Mouse (Mus musculus): ENCODE measurements around the gene Rad51d.

The Rad51d gene

DNA sequence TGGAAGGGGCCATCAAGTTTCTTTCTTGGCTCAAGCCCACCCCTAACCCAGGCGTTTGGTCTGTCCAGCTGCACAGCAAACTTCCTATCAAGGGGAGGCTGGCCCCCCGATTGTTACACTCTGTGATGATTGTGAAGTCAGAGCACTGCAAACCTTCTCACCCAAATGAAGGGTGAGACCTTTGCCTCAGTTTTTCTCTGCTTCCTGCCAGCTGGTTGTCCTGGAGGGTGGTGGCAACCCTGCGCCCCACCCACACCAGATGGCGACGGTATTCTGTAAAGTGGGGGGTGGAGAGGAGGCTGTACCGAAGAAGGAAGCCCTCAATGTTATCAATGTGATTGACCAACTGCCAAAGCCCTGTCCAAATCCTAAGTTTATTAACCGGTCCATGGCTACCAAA is 1.5 kb upstream of the Rad51d start, which contains the start of gene Fndc8:
TSS of gene Fndc8 (plus strand) at position 189 of the 400 bp plus-strand sequence.
- no peak for DNase-seq (ENCODE audit: low spot score in 2 of 2)

- DNase-seq (ENCODE audit: low spot score in 2 of 2): peak; percentile 32 to 43
Measured at GRCm38 (mm10) chr11:82889524-82890341, 681 bp downstream of the Rad51d start.

- DNase-seq (ENCODE audit: low spot score in 2 of 2): no peak
Measured at GRCm38 (mm10) chr11:82888491-82888946, 1.9 kb downstream of the Rad51d start.

DNA sequence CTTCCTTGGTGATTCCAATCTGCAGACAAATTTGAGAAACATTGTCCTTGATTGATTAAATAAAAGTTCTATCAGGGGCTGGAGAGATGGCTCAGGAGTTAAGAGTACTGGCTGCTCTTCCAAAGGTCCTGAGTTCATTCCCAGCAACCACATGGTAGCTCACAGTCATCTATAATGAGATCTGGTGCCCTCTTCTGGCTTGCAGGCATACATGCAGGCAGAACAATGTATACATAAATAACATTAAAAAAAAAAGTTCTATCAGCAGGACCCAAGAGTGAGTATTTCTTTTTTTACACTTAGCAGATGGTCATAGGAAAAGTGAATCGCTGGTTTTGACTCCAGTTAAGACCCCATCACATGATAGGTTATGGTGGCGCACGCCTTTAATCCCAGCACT is 3.9 kb downstream of the Rad51d start:
- no peak for DNase-seq (ENCODE audit: low spot score in 2 of 2)

- no peak for DNase-seq (ENCODE audit: low spot score in 2 of 2)
Measured at GRCm38 (mm10) chr11:82883180-82883579, 7.2 kb downstream of the Rad51d start.

GRCm38 (mm10) chr11:82877726-82878344 is 12.6 kb downstream of the Rad51d start:
- DNase-seq (ENCODE audit: low spot score in 2 of 2): no peak

GRCm38 (mm10) chr11:82875631-82876030 is 14.8 kb downstream of the Rad51d start:
- no peak for DNase-seq (ENCODE audit: low spot score in 2 of 2)

- DNase-seq (ENCODE audit: low spot score in 2 of 2): no peak
Measured at GRCm38 (mm10) chr11:82874924-82875323, 15.5 kb downstream of the Rad51d start.

- peak; percentile 97 to 99 for DNase-seq (ENCODE audit: low spot score in 2 of 2)
Measured at GRCm38 (mm10) chr11:82871031-82871446, 19.4 kb downstream of the Rad51d start, which contains the start of gene Rffl. Gene Rffl, minus strand, starts transcription at chr11:82871210.

- DNase-seq (ENCODE audit: low spot score in 2 of 2): peak; percentile 78
Measured at GRCm38 (mm10) chr11:82870173-82871030, 20.0 kb downstream of the Rad51d start.

- DNase-seq (ENCODE audit: low spot score in 2 of 2): no peak
Measured at GRCm38 (mm10) chr11:82869506-82870172, 20.8 kb downstream of the Rad51d start.

- DNase-seq (ENCODE audit: low spot score in 2 of 2): no peak
Measured at GRCm38 (mm10) chr11:82867956-82868355, 22.5 kb downstream of the Rad51d start.

GRCm38 (mm10) chr11:82866850-82867564 is 23.4 kb downstream of the Rad51d start:
- DNase-seq (ENCODE audit: low spot score in 2 of 2): no peak

DNA sequence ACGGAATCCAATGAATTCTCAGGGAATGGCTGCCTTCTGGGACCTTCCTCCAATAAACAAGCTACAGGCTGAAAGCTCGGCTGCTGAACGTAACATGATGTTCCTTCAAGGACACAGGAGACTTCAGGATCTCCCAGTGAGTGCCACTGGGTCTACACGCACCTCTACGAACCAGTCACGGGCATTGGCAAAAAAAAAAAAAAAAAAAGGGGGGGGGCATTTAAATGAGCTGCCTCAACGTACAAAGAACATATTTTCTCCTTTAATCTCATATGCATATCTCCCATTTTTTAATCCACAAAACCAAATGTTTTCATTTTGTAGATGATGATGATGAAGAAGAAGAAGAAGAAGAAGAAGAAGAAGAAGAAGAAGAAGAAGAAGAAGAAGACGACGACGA is 24.5 kb downstream of the Rad51d start:
- DNase-seq (ENCODE audit: low spot score in 2 of 2): no peak

GRCm38 (mm10) chr11:82863488-82863931 is 26.9 kb downstream of the Rad51d start:
- DNase-seq (ENCODE audit: low spot score in 2 of 2): no peak

DNA sequence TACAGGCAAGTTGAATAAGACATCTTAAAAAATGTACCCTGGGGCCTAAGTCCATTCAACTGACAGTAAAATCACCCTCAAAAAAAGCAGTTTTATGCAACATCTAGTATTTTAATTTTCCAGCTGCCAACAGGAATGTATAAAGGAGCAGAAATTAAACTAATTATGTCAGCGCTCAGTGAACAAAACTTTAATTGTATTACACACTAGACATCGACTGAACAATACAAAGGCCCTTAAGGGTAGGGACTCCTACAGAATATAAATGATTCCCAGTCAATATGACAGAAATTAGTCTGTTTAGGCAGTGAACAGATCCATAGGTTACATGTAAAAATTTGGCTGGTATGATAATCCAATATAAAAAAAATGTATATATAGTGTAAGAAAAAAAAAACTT is 27.4 kb downstream of the Rad51d start:
- no peak for DNase-seq (ENCODE audit: low spot score in 2 of 2)

DNA sequence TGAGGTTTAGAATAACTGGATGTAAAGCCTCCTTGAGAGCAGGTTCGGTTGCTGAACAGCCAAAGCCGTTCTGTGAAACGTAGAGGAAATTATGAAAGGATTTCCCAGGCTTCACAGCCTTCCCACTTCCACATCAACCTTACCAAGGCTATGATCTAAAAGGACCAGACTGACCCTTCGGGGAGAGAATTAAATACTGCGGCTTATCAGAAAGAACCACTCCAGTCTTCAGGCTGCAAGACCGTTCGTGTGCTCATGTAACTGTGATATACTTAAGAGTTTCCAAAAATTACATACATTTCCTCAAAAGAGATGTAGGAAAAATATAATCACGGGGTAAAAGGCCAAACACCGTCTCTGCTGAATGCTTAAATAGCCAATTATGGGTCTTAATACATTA is 27.8 kb downstream of the Rad51d start:
- DNase-seq (ENCODE audit: low spot score in 2 of 2): no peak

DNA sequence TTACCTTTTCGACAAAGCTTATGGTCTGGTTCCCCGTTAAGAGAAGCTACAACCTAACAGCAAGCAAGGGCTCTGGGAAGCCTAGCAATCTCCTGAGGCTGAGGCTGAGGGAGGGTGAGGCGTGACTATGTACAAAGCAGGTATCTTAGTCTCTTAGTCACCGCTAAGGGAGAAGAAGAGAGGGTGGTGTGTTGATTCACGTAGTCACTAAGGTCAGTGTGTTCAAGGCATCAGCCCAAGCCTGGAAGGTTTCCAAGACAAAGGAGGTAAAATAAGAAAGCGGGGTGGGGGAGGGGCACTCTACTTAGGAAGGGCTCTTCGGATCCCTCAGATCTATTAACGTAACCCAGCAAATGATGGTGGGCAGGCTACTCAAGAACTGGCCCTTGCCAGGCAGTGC is 28.9 kb downstream of the Rad51d start:
- DNase-seq (ENCODE audit: low spot score in 2 of 2): no peak

DNA sequence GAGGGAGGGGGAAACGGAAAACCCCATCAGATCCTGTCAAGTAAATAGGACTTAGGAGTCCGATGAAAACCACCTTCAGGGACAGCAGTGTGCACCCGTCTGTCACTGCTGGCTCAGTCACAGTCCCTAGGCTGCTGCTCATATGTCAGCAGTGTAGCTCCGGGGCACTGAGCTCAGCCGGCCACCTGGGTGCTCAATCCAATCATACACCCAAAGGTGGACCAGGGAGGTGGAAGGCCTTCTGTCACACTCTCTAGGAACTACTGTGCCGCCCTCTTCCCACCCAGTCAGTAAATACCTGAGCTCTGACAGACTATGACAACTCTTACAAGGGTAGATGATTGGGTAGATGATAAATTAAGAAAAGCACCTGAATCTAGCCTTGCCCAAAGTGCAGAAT is 29.7 kb downstream of the Rad51d start:
- no peak for DNase-seq (ENCODE audit: low spot score in 2 of 2)

GRCm38 (mm10) chr11:82857307-82857848 is 33.0 kb downstream of the Rad51d start:
- DNase-seq (ENCODE audit: low spot score in 2 of 2): no peak
